Mouse (Mus musculus) bone marrow macrophage, adult 2 months (primary cell): ENCODE data around the gene AF366264. TPM values are rescaled to one million over a fixed set of nuclear protein-coding genes. Genes with fewer than 3 reads are reported as not detected.
"Not testable (repeated sequence)": the region's sequence is repeated elsewhere in the genome, so short reads cannot be mapped to it uniquely, and the experiment has no call there.

Experiments used
- H3K27ac ChIP-seq: 2 replicates; pipeline ENCODE4 v1.5.1; 2012; ENCODE audit warnings: low read depth, low read length; ENCODE audit not compliant: insufficient read depth
- H3K4me1 ChIP-seq: 2 replicates; pipeline ENCODE4 v1.6.1; 2012; ENCODE audit warnings: low read length; ENCODE audit not compliant: control insufficient read depth, insufficient read depth
- H3K4me3 ChIP-seq: 2 replicates; pipeline ENCODE4 v1.5.1; 2012; ENCODE audit warnings: mild to moderate bottlenecking, low read length, moderate library complexity; ENCODE audit not compliant: insufficient read depth
- CTCF ChIP-seq: IDR thresholded peaks from 2 replicates; pipeline ENCODE4 v1.5.1; 2012; ENCODE audit warnings: low read depth, mild to moderate bottlenecking, low read length, moderate library complexity
- POLR2A ChIP-seq: IDR thresholded peaks from 2 replicates; pipeline ENCODE4 v1.6.1; 2012; ENCODE audit warnings: mild to moderate bottlenecking, low read depth, low read length, borderline replicate concordance
- polyA plus RNA-seq: library from polyadenylated mRNA; stranded (reverse); fragments of >200 nt; gene quantifications from 2 replicates; pipeline ENCODE4 v1.2.4, GENCODE M21; 2012; ENCODE audit not compliant: missing spikeins, insufficient read depth, insufficient read length

AF366264 gene
- polyA plus RNA-seq = not detected in 2 replicates

DNA sequence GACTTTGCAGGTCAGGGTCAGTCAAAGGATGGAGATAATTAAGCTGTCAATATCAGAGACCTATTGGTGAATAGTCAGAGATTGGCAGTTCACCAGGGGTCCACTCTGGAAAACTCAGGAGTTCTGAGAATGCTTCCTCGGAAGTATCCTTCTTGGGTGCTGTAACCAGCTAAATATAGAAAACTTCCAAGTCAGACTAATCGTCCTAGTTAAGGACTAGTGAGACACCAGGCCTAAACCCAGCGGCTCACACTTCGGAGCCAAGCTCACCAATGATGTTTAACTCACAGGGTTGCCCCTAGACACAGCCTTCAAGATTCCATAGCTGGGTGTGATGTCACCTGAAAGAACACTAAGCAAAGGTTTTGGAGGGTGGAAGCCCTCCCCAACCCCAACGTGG is at the start of gene AF366264:
AF366264 (minus strand) TSS at position 101 of the 400 bp plus-strand sequence.
- not testable (repeated sequence) for H3K27ac ChIP-seq, H3K4me1 ChIP-seq

DNA sequence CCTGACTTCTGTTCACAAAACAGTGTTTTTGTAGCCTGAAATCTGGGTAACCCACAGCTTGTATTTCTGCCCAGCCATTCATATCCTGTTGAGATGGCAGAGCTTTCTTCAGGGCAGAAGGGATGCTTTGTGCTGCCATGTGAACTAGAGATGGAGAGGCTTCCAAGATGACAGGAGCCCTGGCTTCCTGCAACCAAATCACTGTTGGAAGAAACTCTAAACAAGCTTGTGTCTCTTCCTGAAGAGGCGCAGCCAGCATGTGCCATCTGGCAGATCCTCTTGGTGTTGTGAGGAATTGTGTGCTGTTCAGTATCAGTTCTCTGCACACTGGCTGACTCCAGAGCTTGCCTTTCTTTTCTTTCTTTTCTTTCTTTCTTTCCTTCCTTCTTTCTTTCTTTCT is 5.1 kb upstream of the AF366264 start:
- H3K4me3 ChIP-seq, H3K4me1 ChIP-seq, H3K27ac ChIP-seq: not testable (repeated sequence)

More for the DNA sequence above, at the start of gene AF366264:
- not testable (repeated sequence) for H3K4me3 ChIP-seq

GRCm38 (mm10) chr8:13828598-13829172 is 9.5 kb downstream of the AF366264 start:
- no peak overlapping the region for H3K4me3 ChIP-seq
- H3K27ac ChIP-seq = no peak overlapping the region
- H3K4me1 ChIP-seq = no peaks in the 10 kb centered on the region
- TF ChIP-seq CTCF (no peak), POLR2A (no peak)

DNA sequence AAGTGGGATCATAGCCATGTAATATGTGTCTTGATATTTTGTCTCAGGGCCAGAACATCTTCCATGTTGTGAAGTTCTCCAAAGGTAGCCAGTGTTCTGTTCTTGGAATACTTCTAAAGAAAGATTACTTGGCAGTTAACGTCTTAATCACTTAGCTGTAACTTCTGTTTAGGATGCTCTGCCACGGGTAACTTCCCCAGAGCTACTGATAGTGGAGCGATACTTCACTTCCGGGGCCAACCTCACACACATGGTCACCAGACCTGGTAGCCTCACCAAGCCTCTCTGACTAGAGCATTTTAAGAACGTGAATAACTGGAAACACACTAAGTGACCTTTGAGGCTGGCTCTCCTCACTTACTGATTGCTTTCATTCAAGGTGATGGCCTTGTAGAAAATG is 38.6 kb downstream of the AF366264 start:
- Histone ChIP-seq H3K4me3 (no peak overlapping the region), H3K27ac (no peak overlapping the region), H3K4me1 (no peaks in the 10 kb centered on the region)
- TF ChIP-seq CTCF (no peak), POLR2A (no peak)

DNA sequence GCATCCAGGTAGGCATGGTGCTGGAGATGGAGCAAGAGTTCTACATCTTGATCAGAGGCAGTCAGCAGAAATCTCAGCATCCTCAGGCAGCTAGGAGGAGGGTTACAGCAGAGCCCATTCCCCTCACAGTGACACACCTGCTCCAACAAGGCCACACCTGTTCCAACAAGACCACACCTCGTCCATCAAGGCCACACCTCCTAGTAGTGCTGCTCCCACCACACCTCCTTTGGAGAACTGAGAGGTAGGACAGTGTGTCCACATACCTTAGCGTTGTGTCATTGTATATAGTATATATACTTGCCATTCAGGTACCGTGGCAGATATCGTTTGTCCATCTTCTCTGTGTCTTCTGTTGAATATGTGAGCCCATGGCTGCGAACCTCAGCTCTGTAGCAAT is 40.5 kb downstream of the AF366264 start:
- TF ChIP-seq CTCF = no peak
- no peak for TF ChIP-seq POLR2A
- Histone ChIP-seq H3K4me3 (no peak overlapping the region), H3K27ac (no peak overlapping the region), H3K4me1 (no peaks in the 10 kb centered on the region)

DNA sequence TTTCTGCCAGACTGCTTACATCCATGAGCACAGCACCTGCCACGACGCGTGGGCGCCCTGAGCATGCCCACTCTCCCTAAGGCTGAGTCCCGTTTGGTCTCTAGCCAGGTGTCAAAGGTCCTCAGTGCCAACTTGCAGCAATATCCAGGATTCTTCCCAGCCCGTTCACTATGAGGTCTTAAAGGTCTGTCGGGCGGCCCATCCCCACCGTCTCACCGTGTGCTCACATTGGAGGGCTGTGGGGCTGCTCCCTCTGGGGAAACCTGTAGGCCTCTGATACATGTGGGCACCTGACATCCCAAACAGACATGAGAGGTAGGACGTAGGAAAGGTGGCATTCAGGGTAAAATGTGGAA is 44.5 kb downstream of the AF366264 start:
- no peak for TF ChIP-seq CTCF
- TF ChIP-seq POLR2A = no peak
- H3K4me3 ChIP-seq = no peak overlapping the region
- H3K4me1 ChIP-seq = no peaks in the 10 kb centered on the region
- no peak overlapping the region for H3K27ac ChIP-seq

- H3K4me3 ChIP-seq = no peak overlapping the region
- H3K4me1 ChIP-seq = no peaks in the 10 kb centered on the region
- no peak for TF ChIP-seq CTCF
- TF ChIP-seq POLR2A = no peak
- no peak overlapping the region for H3K27ac ChIP-seq
Observed at GRCm38 (mm10) chr8:13793097-13793745, 45.0 kb downstream of the AF366264 start.

DNA sequence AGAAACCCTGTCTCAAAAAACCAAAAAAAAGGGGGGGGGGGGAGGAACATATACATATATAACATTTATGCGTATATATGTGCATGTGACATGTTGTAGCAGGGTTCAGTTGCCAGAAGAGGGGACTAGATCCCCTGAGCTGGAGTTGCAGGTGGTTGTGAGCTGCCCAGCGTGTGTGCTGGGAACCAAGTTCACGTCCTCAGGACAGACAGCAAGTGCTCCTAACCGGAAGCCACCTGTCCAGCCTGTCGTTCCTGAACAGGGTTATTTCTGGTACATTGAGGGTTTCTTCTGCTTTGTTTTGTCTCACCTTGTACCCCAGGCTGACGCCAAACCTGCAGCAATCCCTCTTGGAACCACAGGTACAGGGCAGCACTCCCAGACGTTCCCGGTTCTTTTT is 48.6 kb downstream of the AF366264 start:
- Histone ChIP-seq H3K4me1 (peaks cover 5% of the 10 kb centered on the region), H3K27ac (no peak overlapping the region), H3K4me3 (no peak overlapping the region)
- TF ChIP-seq POLR2A (no peak), CTCF (no peak)

- Histone ChIP-seq H3K27ac (peak overlapping the region; percentile 90), H3K4me1 (peaks cover 14% of the 10 kb centered on the region), H3K4me3 (peak overlapping the region; percentile 84)
- TF ChIP-seq CTCF (peak; percentile 78), POLR2A (0 out of 2 replicates have a peak, but pooled peaks have one; percentile 10)
Observed at GRCm38 (mm10) chr8:13785764-13786299, 52.4 kb downstream of the AF366264 start.

- Histone ChIP-seq H3K27ac (peak within 1 kb of the TSS; percentile 90), H3K4me3 (peak within 1 kb of the TSS; percentile 84), H3K4me1 (peaks cover 14% of the 10 kb centered on the region)
- TF ChIP-seq CTCF (no peak), POLR2A (no peak)
Observed at GRCm38 (mm10) chr8:13785250-13785763, 52.9 kb downstream of the AF366264 start, which contains the start of gene Upf3a. TSS of gene Upf3a (plus strand) at chr8:13785615.

Other genes with a start within 250 kb of the AF366264 start
- 69.3 and 83.2 TPM in 2 replicates for gene Rasa3, start 160.8 kb downstream of the AF366264 start, polyA plus RNA-seq
- gene Cfap97d2, start 132.5 kb downstream of the AF366264 start, polyA plus RNA-seq = 0.84 TPM in 1 of 2 replicates, not detected in the other
- gene Cdc16, start 80.7 kb downstream of the AF366264 start, polyA plus RNA-seq = 32.6 and 36.2 TPM in 2 replicates
- gene Upf3a, start 52.8 kb downstream of the AF366264 start, polyA plus RNA-seq = 24.0 and 28.8 TPM in 2 replicates
- 11.2 and 14.4 TPM in 2 replicates for gene Champ1, start 31.3 kb upstream of the AF366264 start, polyA plus RNA-seq
- 11.8 and 13.3 TPM in 2 replicates for gene Coprs, start 51.9 kb upstream of the AF366264 start, polyA plus RNA-seq